7 mouse cellular contexts compared by ENCODE assay signal in the genomic region with DNA sequence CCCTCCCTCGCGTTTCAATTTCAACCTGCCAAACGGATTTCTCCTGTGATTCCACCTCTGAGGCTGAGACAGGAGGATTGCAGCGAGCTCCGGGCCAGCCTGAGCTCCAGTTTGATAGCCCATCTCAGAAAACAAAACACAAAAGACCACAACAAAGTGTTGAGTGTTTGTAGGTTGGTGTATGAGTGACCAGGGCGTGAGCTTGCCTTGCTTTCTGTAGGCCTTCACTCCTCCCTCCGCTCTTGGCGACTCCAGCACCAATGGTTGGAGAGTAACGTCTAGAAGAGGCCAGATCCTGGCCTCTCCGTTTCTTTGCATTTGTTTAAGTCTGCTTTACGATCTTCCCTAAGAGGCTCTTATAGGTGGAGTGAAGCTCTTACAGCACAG. TPM values are rescaled to one million over a fixed set of nuclear protein-coding genes. Genes with fewer than 3 reads are reported as not detected.
A peak's percentile ranks its signal among the peaks of the same experiment; 100 is the strongest.
DNase-seq lines count a peak whose midpoint lies in the region; ATAC-seq lines count a peak whose summit lies in the region.

No protein-coding gene starts in this region.

- H3K4me3 ChIP-seq in forebrain, embryonic 11.5 days (ENCODE audit: low read depth, low read length), result peak overlapping the region; percentile 71
- peak overlapping the region; percentile 87 for H3K4me3 ChIP-seq in kidney, embryonic 14.5 days (ENCODE audit: low read length)
- peak overlapping the region; percentile 77 for H3K4me3 ChIP-seq in midbrain, embryonic 11.5 days (ENCODE audit: low read depth, low read length)

- H3K36me3 ChIP-seq in forebrain, embryonic 11.5 days (ENCODE audit: control insufficient read depth, insufficient read depth, low read length), result no peaks in the 10 kb centered on the region
- H3K36me3 ChIP-seq in kidney, embryonic 14.5 days (ENCODE audit: control insufficient read depth, insufficient read depth, low read length), result no peaks in the 10 kb centered on the region
- H3K36me3 ChIP-seq in midbrain, embryonic 11.5 days (ENCODE audit: control insufficient read depth, insufficient read depth, low read length), result no peaks in the 10 kb centered on the region

- peaks cover 2% of the 10 kb centered on the region; the same call in 1 of the 2 replicates for H3K4me1 ChIP-seq in forebrain, embryonic 11.5 days (replicated peaks; ENCODE audit: control insufficient read depth, insufficient read depth, low read length)
- H3K4me1 ChIP-seq in kidney, embryonic 14.5 days (ENCODE audit: control insufficient read depth, insufficient read depth, low read length), result peaks cover 6% of the 10 kb centered on the region; the same call in 1 of the 2 replicates
- H3K4me1 ChIP-seq in midbrain, embryonic 11.5 days (ENCODE audit: control insufficient read depth, insufficient read depth, low read length), result peaks cover 7% of the 10 kb centered on the region

- H3K4me2 ChIP-seq in forebrain, embryonic 11.5 days (ENCODE audit: low read depth, low read length, severe bottlenecking), result peak overlapping the region; percentile 88
- H3K4me2 ChIP-seq in kidney, embryonic 14.5 days (replicated peaks; ENCODE audit: low read depth, low read length), result peak overlapping the region; percentile 83
- peak overlapping the region; percentile 82 for H3K4me2 ChIP-seq in midbrain, embryonic 11.5 days

- WGBS in forebrain, embryonic 11.5 days, result 47% methylated on average over 11 of the region's 11 CpGs
- WGBS in kidney, embryonic 14.5 days, result 29% methylated on average over 11 of the region's 11 CpGs
- 48% methylated on average over 11 of the region's 11 CpGs for WGBS in midbrain, embryonic 11.5 days

- H3K27me3 ChIP-seq in forebrain, embryonic 11.5 days (ENCODE audit: control insufficient read depth, insufficient read depth, low read length), result no peaks in the 10 kb centered on the region
- H3K27me3 ChIP-seq in kidney, embryonic 14.5 days (ENCODE audit: control insufficient read depth, insufficient read depth, low read length), result no peaks in the 10 kb centered on the region
- no peaks in the 10 kb centered on the region for H3K27me3 ChIP-seq in midbrain, embryonic 11.5 days (ENCODE audit: control insufficient read depth, insufficient read depth, low read length)

- ATAC-seq in forebrain, embryonic 11.5 days (replicated peaks; ENCODE audit: low FRiP score), result no peak
- ATAC-seq in kidney, embryonic 14.5 days (ENCODE audit: low FRiP score, low TSS enrichment), result no peak
- ATAC-seq in midbrain, embryonic 11.5 days (ENCODE audit: low FRiP score), result no peak

- DNase-seq in 416B (ENCODE audit: low read depth) (peak; percentile 83), ES-CJ7 (ENCODE audit: low read depth, low spot score) (peak; percentile 65)
- no peak for DNase-seq in forebrain, embryonic 11.5 days (ENCODE audit: low spot score)
- no peak for DNase-seq in midbrain, embryonic 11.5 days (ENCODE audit: low spot score, missing footprints)
- DNase-seq in testis, postnatal 14 days (ENCODE audit: low spot score), result no peak
- DNase-seq in adrenal gland, adult 8-10 months, result no peak

- no peak overlapping the region for H3K27ac ChIP-seq in forebrain, embryonic 11.5 days (ENCODE audit: low read depth, low read length)
- H3K27ac ChIP-seq in kidney, embryonic 14.5 days (ENCODE audit: low read depth, low read length), result peak overlapping the region; percentile 93; the same call in 1 of the 2 replicates
- peak overlapping the region; percentile 69; the same call in 1 of the 2 replicates for H3K27ac ChIP-seq in midbrain, embryonic 11.5 days (ENCODE audit: low read depth, low read length)

- H3K9ac ChIP-seq in forebrain, embryonic 11.5 days (ENCODE audit: low read length), result peak overlapping the region; percentile 84
- peak overlapping the region; percentile 86 for H3K9ac ChIP-seq in kidney, embryonic 14.5 days (ENCODE audit: low read depth, low read length)
- peak overlapping the region; percentile 95 for H3K9ac ChIP-seq in midbrain, embryonic 11.5 days (ENCODE audit: low read length)

- H3K9me3 ChIP-seq in forebrain, embryonic 11.5 days (ENCODE audit: control insufficient read depth, low read length), result no peaks in the 10 kb centered on the region
- no peaks in the 10 kb centered on the region for H3K9me3 ChIP-seq in kidney, embryonic 14.5 days (ENCODE audit: control insufficient read depth, low read length)
- no peaks in the 10 kb centered on the region for H3K9me3 ChIP-seq in midbrain, embryonic 11.5 days (ENCODE audit: control insufficient read depth, low read length)

RNA-seq across cellular contexts. Expression of gene Tm7sf3, which starts 0.6 kb away (rescaled TPM):
- 25.4 and 26.5 TPM in 2 replicates for polyA plus RNA-seq in forebrain, embryonic 11.5 days (2014; fragmentation: Nextera tagmentation; extraction: Ambion mirVana)
- 20.3 and 37.4 TPM in 2 replicates for polyA plus RNA-seq in kidney, embryonic 14.5 days (2014; fragmentation: Nextera tagmentation; extraction: Ambion mirVana)
- 26.2 and 28.9 TPM in 2 replicates for polyA plus RNA-seq in midbrain, embryonic 11.5 days (2014; fragmentation: Nextera tagmentation; extraction: Ambion mirVana)
- total RNA-seq in adrenal gland, adult 8-10 months (2022), result 10 to 100 TPM; 46.1 to 69.9 (median 58.5) TPM

RNA-seq across cellular contexts. Expression of gene Med21, which starts 0.8 kb away (rescaled TPM):
- 120 and 132 TPM in 2 replicates for polyA plus RNA-seq in forebrain, embryonic 11.5 days (2014; fragmentation: Nextera tagmentation; extraction: Ambion mirVana)
- 143 and 185 TPM in 2 replicates for polyA plus RNA-seq in kidney, embryonic 14.5 days (2014; fragmentation: Nextera tagmentation; extraction: Ambion mirVana)
- 125 and 135 TPM in 2 replicates for polyA plus RNA-seq in midbrain, embryonic 11.5 days (2014; fragmentation: Nextera tagmentation; extraction: Ambion mirVana)
- total RNA-seq in adrenal gland, adult 8-10 months (2022), result 10 to 100 TPM; 59.0 to 79.5 (median 69.0) TPM

Comparison
In these comparisons a context has a peak if more than half of its experiments do, and no peak if none do; other contexts are left out.
1. DNase-seq: peak in 416B (single experiment) and ES-CJ7 (single experiment); none in forebrain, embryonic 11.5 days (single experiment), midbrain, embryonic 11.5 days (single experiment), testis, postnatal 14 days (single experiment) and adrenal gland, adult 8-10 months (single experiment).
2. Peak in every context shown above with its lines, with median percentiles within 50 percentile points of each other: H3K4me2 ChIP-seq, H3K4me3 ChIP-seq and H3K9ac ChIP-seq.